Mouse (Mus musculus): Measurements from ENCODE around the gene Akap14. TPM values are rescaled to one million over a fixed set of nuclear protein-coding genes. Genes with fewer than 3 reads are reported as not detected.

Akap14 gene
- total RNA-seq, 2 experiments from 2014 or later: not detected

DNA sequence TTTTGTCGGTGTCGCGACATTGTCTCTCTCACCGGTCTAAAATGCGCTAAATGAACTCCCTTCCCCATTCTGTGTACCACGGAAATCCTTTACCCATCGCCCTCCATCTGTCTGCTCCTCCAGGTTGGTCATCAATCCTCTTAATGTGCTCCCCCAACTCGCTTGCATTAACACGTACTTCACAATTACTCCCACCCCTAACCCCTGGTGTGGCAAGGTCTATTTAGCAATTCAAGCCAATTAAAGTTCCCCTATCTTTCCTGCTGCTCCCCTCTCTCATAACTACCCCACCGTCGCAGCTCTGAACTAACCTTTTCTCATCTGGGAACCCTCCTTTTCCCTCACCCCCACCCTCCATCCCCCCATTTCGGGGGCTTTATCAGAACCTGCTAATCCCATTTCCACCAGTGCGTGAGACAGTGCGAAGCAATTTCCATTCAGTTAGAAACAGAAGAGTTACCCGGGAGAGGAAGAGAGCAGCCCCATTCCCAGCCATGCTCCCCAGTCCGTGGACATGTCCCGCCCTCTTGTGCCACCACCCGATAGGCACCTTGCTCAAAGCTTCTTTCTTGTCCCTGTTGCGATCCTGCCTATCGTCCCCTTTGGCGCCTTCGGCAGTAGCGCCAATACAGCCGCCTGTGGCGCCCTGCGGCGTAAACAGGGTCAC lies 59.0 kb downstream of the Akap14 start:
- DNase-seq (ENCODE audit: extremely low spot score in 1 of 2, low spot score in 1 of 2): no peak

DNA sequence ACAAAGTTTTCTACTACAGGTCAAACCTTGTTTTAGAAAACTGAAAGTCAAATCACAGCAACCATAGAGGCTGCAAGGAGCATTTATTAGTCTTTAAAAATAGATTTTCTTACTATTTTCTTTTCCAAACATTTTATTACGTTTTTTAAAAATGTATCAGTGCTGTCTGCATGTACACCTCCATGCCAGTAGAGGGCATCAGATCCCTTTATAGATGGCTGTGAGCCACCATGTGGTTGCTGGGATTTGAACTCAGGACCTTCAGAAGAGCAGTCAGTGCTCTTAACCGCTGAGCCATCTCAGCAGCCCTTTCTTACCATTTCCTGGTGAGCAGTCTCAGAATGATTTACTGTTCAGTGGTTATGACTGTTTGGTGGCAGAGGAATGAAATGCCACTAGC lies 64.8 kb downstream of the Akap14 start:
- no peak for DNase-seq (ENCODE audit: extremely low spot score in 1 of 2, low spot score in 1 of 2)

Other genes with a start within 250 kb of the Akap14 start
- gene Sept6, start 177.0 kb downstream of the Akap14 start, total RNA-seq (2021): 10 to 100 TPM; 50.0 to 52.9 TPM
- gene Sowahd, start 120.0 kb downstream of the Akap14 start, total RNA-seq (2021): not detected
- 100 to 1,000 TPM; 227 to 274 TPM for gene Rpl39, start 83.4 kb downstream of the Akap14 start, total RNA-seq (2021)
- gene Upf3b, start 58.5 kb downstream of the Akap14 start, total RNA-seq (2021): 10 to 100 TPM; 16.0 to 20.3 TPM
- 10 to 100 TPM; 12.1 to 17.4 TPM for gene Nkap, start 42.0 kb downstream of the Akap14 start, total RNA-seq (2021)
- gene Ndufa1, start 22.3 kb upstream of the Akap14 start, total RNA-seq (2021): 100 to 1,000 TPM; 225 to 256 TPM
- gene Rnf113a1, start 22.4 kb upstream of the Akap14 start, total RNA-seq (2021): 1 to 10 TPM; 7.3 TPM
- not detected for gene Gm9, start 42.2 kb upstream of the Akap14 start, total RNA-seq (2021)
- gene Rhox1, start 53.4 kb upstream of the Akap14 start, total RNA-seq (2021): not detected
- gene Rhox2a, start 76.1 kb upstream of the Akap14 start, total RNA-seq (2021): not detected
- not detected for gene Rhox3a, start 81.1 kb upstream of the Akap14 start, total RNA-seq (2021)
- gene Rhox4a, start 96.5 kb upstream of the Akap14 start, total RNA-seq (2021): not detected
- gene Rhox3a2, start 211.2 kb upstream of the Akap14 start, total RNA-seq (2021): not detected
- gene Rhox4a2, start 222.0 kb upstream of the Akap14 start, total RNA-seq (2021): not detected
- not detected for gene Rhox2b, start 243.2 kb upstream of the Akap14 start, total RNA-seq (2021)

All from layer of hippocampus, postnatal 25 days (tissue).